Mouse (Mus musculus) CH12.LX (cell line): ENCODE data around the gene Med7. TPM values are rescaled to one million over a fixed set of nuclear protein-coding genes. Genes with fewer than 3 reads are reported as not detected.

Source experiments
- DNase-seq: peaks from one replicate; pipeline ENCODE4 v3.0.0-alpha.2; 2013; ENCODE audit errors: extremely low read depth
- H3K27ac ChIP-seq: 2 replicates; pipeline ENCODE4 v1.5.1; 2012; ENCODE audit warnings: low read depth, mild to moderate bottlenecking, control low read depth, moderate library complexity; ENCODE audit not compliant: insufficient read depth
- H3K27me3 ChIP-seq: replicated peaks from 2 replicates; pipeline ENCODE3; 2012; ENCODE audit warnings: inconsistent platforms
- H3K36me3 ChIP-seq, 2 experiments: replicated peaks in 1 of 2; 2 replicates each; pipeline versions ENCODE3 to v1.6.1; 2012; ENCODE audit warnings: inconsistent platforms in 1 of 2, low read length in 1 of 2, mild to moderate bottlenecking in 1 of 2, mixed read lengths in 1 of 2, moderate library complexity in 1 of 2; ENCODE audit not compliant: control insufficient read depth in 1 of 2, insufficient read depth in 1 of 2
- H3K4me1 ChIP-seq, 2 experiments: 2 replicates each; pipeline ENCODE4 v1.6.1; 2012; ENCODE audit warnings: inconsistent platforms in 1 of 2, moderate library complexity in 1 of 2; ENCODE audit not compliant: insufficient read depth in 2 of 2, control insufficient read depth in 1 of 2
- H3K4me2 ChIP-seq: 2 replicates; pipeline ENCODE4 v1.6.1; 2012; ENCODE audit warnings: low read depth, mild to moderate bottlenecking, control low read depth; ENCODE audit not compliant: poor library complexity, insufficient read depth, severe bottlenecking
- H3K4me3 ChIP-seq, 3 experiments: fragments of 150-350 bp in 1 of 3; sonication (generic) in 1 of 3; replicated peaks in 1 of 3; 2 replicates each; pipeline versions ENCODE3 to v1.5.1; 2011 to 2012; ENCODE audit warnings: low read depth in 2 of 3, low read length in 2 of 3, mild to moderate bottlenecking in 2 of 3, moderate library complexity in 2 of 3, control low read depth in 1 of 3, improper control_type of control experiment in 1 of 3, inconsistent platforms in 1 of 3, mixed read lengths in 1 of 3; ENCODE audit not compliant: poor library complexity in 1 of 3
- H3K79me2 ChIP-seq: replicated peaks from 2 replicates; pipeline ENCODE4 v1.6.1; 2012; ENCODE audit warnings: mild to moderate bottlenecking, moderate library complexity; ENCODE audit not compliant: control insufficient read depth, poor library complexity, insufficient read depth, severe bottlenecking; ENCODE audit errors: extremely low read depth
- H3K9ac ChIP-seq: 2 replicates; pipeline ENCODE4 v1.6.1; 2012; ENCODE audit warnings: low read depth, mild to moderate bottlenecking, control low read depth, moderate library complexity; ENCODE audit not compliant: insufficient read depth
- H3K9me3 ChIP-seq: replicated peaks from 2 replicates; pipeline ENCODE3; 2012; ENCODE audit warnings: low read length, inconsistent platforms, mixed read lengths
- BHLHE40 ChIP-seq: IDR thresholded peaks from 2 replicates; pipeline ENCODE4 v1.6.1; 2011; ENCODE audit warnings: mild to moderate bottlenecking, low read depth, low read length, improper control_type of control experiment
- CHD1 ChIP-seq: IDR thresholded peaks from 2 replicates; pipeline ENCODE4 v1.6.1; 2012; ENCODE audit warnings: low read depth, low read length, improper control_type of control experiment, inconsistent platforms
- CHD2 ChIP-seq: IDR thresholded peaks from 2 replicates; pipeline ENCODE4 v1.6.1; 2011; ENCODE audit warnings: low read length, improper control_type of control experiment
- CTCF ChIP-seq, 2 experiments: IDR thresholded peaks in 1 of 2; conservative IDR thresholded peaks in 1 of 2; 2 replicates each; pipeline ENCODE4 v1.5.1; 2011 to 2012; ENCODE audit warnings: low read depth in 2 of 2, low read length in 2 of 2, improper control_type of control experiment in 1 of 2, inconsistent platforms in 1 of 2, mild to moderate bottlenecking in 1 of 2, moderate library complexity in 1 of 2
- ELF1 ChIP-seq: IDR thresholded peaks from 2 replicates; pipeline ENCODE4 v1.6.1; 2014; ENCODE audit warnings: low read depth, mild to moderate bottlenecking, inconsistent platforms, low read length, improper control_type of control experiment
- EP300 ChIP-seq: IDR thresholded peaks from 2 replicates; pipeline ENCODE4 v1.6.1; 2011; ENCODE audit warnings: low read length, improper control_type of control experiment
- ETS1 ChIP-seq: conservative IDR thresholded peaks from 2 replicates; pipeline ENCODE4 v1.6.1; 2012; ENCODE audit warnings: low read depth, mild to moderate bottlenecking, inconsistent platforms, low read length, improper control_type of control experiment, moderate library complexity
- IRF4 ChIP-seq: IDR thresholded peaks from 2 replicates; pipeline ENCODE4 v1.6.1; 2014; ENCODE audit warnings: low read depth, mild to moderate bottlenecking, inconsistent platforms, low read length, improper control_type of control experiment
- JUND ChIP-seq: conservative IDR thresholded peaks from 2 replicates; pipeline ENCODE4 v1.6.1; 2011; ENCODE audit warnings: low read depth, low read length, improper control_type of control experiment
- KAT2A ChIP-seq: IDR thresholded peaks from 2 replicates; pipeline ENCODE4 v1.6.1; 2012; ENCODE audit warnings: low read length, improper control_type of control experiment, inconsistent platforms; ENCODE audit not compliant: insufficient replicate concordance
- MAFK ChIP-seq: IDR thresholded peaks from 2 replicates; pipeline ENCODE4 v1.6.1; 2011; ENCODE audit warnings: low read length, improper control_type of control experiment; ENCODE audit not compliant: insufficient replicate concordance
- MAX ChIP-seq: IDR thresholded peaks from 2 replicates; pipeline ENCODE4 v1.6.1; 2011; ENCODE audit warnings: low read length, improper control_type of control experiment
- MEF2A ChIP-seq: IDR thresholded peaks from 2 replicates; pipeline ENCODE4 v1.6.1; 2014; ENCODE audit warnings: low read depth, mild to moderate bottlenecking, inconsistent platforms, low read length, improper control_type of control experiment, borderline replicate concordance
- MYC ChIP-seq: IDR thresholded peaks from 2 replicates; pipeline ENCODE4 v1.6.1; 2011; ENCODE audit warnings: low read depth, mild to moderate bottlenecking, improper control_type of control experiment, low read length
- NRF1 ChIP-seq: IDR thresholded peaks from 2 replicates; pipeline ENCODE4 v1.6.1; 2014; ENCODE audit warnings: low read depth, mild to moderate bottlenecking, inconsistent platforms, low read length, improper control_type of control experiment, moderate library complexity
- RAD21 ChIP-seq: IDR thresholded peaks from 2 replicates; pipeline ENCODE4 v1.6.1; 2011; ENCODE audit warnings: low read depth, mild to moderate bottlenecking, low read length, improper control_type of control experiment, moderate library complexity
- SIN3A ChIP-seq: IDR thresholded peaks from 2 replicates; pipeline ENCODE4 v1.6.1; 2012; ENCODE audit warnings: low read length, improper control_type of control experiment, inconsistent platforms
- TCF12 ChIP-seq: IDR thresholded peaks from 2 replicates; pipeline ENCODE4 v1.6.1; 2014; ENCODE audit warnings: low read depth, mild to moderate bottlenecking, inconsistent platforms, low read length, improper control_type of control experiment
- UBTF ChIP-seq: IDR thresholded peaks from 2 replicates; pipeline ENCODE4 v1.6.1; 2012; ENCODE audit warnings: low read depth, mild to moderate bottlenecking, inconsistent platforms, low read length, improper control_type of control experiment, moderate library complexity
- USF1 ChIP-seq: IDR thresholded peaks from 2 replicates; pipeline ENCODE4 v1.6.1; 2014; ENCODE audit warnings: low read depth, mild to moderate bottlenecking, inconsistent platforms, low read length, improper control_type of control experiment
- USF2 ChIP-seq: conservative IDR thresholded peaks from 2 replicates; pipeline ENCODE4 v1.6.1; 2011; ENCODE audit warnings: low read depth, low read length, improper control_type of control experiment
- ZC3H11A ChIP-seq: IDR thresholded peaks from 2 replicates; pipeline ENCODE4 v1.6.1; 2012; ENCODE audit warnings: low read depth, mild to moderate bottlenecking, inconsistent platforms, low read length, improper control_type of control experiment
- dilution Hi-C: fragments of 300-500 bp; cut with MboI; formaldehyde crosslinking; loops from 2 replicates; pipeline ENCODE4 v1.14.3; 2020; ENCODE audit warnings: low sequenced_read_pairs; ENCODE audit not compliant: extremely low pct_unique_long_range_greater_than_20kb, extremely low pct_ligation_motif_present
- in situ Hi-C: fragments of 300-500 bp; cut with MboI; formaldehyde crosslinking; loops from 3 replicates; pipeline ENCODE4 v1.14.3; 2019; ENCODE audit warnings: low sequenced_read_pairs, low pct_ligation_motif_present, low pct_unique_long_range_greater_than_20kb, mixed read lengths
- polyA plus RNA-seq: library from polyadenylated mRNA; unstranded; fragments of >175 nt; gene quantifications from 2 replicates; pipeline ENCODE4 v1.2.1, GENCODE M21; 2012; ENCODE audit warnings: low read depth; ENCODE audit not compliant: insufficient read length
- total RNA-seq, 2 experiments: library from RNA; depleted of rRNA; stranded (reverse); fragments of 300-350 nt in 1 of 2; fragments of >200 nt in 1 of 2; gene quantifications; 2 replicates each; pipeline ENCODE4 v1.2.3; 2012 to 2014

Med7 gene
- total and polyA plus RNA-seq, 3 experiments, result 32.7 to 104 (median 59.9) TPM

GRCm38 (mm10) chr11:46390621-46391020, 46.1 kb upstream of the Med7 start:
- Histone ChIP-seq H3K4me1 (peaks cover 31 to 65% of the 10 kb centered on the region in 2 experiments), H3K27ac (no peak overlapping the region), H3K9me3 (no peaks in the 10 kb centered on the region), H3K4me3 (no peak overlapping the region), H3K9ac (no peak overlapping the region), H3K4me2 (no peak overlapping the region), H3K36me3 (no peaks in the 10 kb centered on the region), H3K79me2 (no peaks in the 10 kb centered on the region), H3K27me3 (no peaks in the 10 kb centered on the region)
- in situ Hi-C loops (no loop called here), dilution Hi-C loops (no loop called here)
- TF ChIP-seq ZC3H11A (no peak), CHD2 (no peak), UBTF (no peak), MYC (no peak), MAX (no peak), TCF12 (no peak), RAD21 (no peak), ETS1 (no peak)
- DNase-seq, result no peak

GRCm38 (mm10) chr11:46392890-46393289, 43.8 kb upstream of the Med7 start:
- TF ChIP-seq MAFK (no peak), IRF4 (no peak), USF2 (no peak), MEF2A (no peak), ETS1 (no peak), CHD1 (no peak), KAT2A (no peak), ELF1 (no peak), CTCF (conservative IDR thresholded peaks at IDR 0.05 in 1 of 2, IDR thresholded peaks at IDR 0.05 in 1 of 2; ENCODE audit: low read depth in 2 of 2, low read length in 2 of 2) (no peak), BHLHE40 (no peak), CHD2 (no peak), EP300 (no peak), JUND (no peak), SIN3A (no peak), NRF1 (no peak), USF1 (no peak)
- Histone ChIP-seq H3K36me3 (no peaks in the 10 kb centered on the region), H3K27ac (no peak overlapping the region), H3K9ac (no peak overlapping the region), H3K9me3 (no peaks in the 10 kb centered on the region), H3K4me1 (peaks cover 37 to 72% of the 10 kb centered on the region in 2 experiments), H3K4me2 (no peak overlapping the region), H3K4me3 (no peak overlapping the region), H3K27me3 (no peaks in the 10 kb centered on the region), H3K79me2 (no peaks in the 10 kb centered on the region)
- in situ Hi-C loops (no loop called here), dilution Hi-C loops (no loop called here)
- no peak for DNase-seq
